Mouse (Mus musculus): Measurements from ENCODE around the gene Fam47c.

Fam47c gene

GRCm38 (mm10) chrX:78737463-78737862 lies at the start of gene Fam47c:
Gene Fam47c, plus strand, starts transcription at chrX:78737763.
- ATAC-seq (ENCODE audit: low TSS enrichment), result no peak

GRCm38 (mm10) chrX:78769408-78769807 lies 31.8 kb downstream of the Fam47c start:
- peak; percentile 83 for ATAC-seq (ENCODE audit: low TSS enrichment)

GRCm38 (mm10) chrX:78777078-78777477 lies 39.5 kb downstream of the Fam47c start:
- peak; percentile 77 for ATAC-seq (ENCODE audit: low TSS enrichment)
